Mouse (Mus musculus) liver, embryonic 14.5 days (tissue): Measurements from ENCODE around the gene Borcs6. TPM values are rescaled to one million over a fixed set of nuclear protein-coding genes. Genes with fewer than 3 reads are reported as not detected.

Source experiments
- ATAC-seq: fragments of 200-750 bp; cut with Nextera tagmentation; 2 replicates; pipeline ENCODE4 v1.8.0; 2017; ENCODE audit warnings: moderate number of reproducible peaks, mild to moderate bottlenecking, moderate library complexity; ENCODE audit not compliant: insufficient read depth
- DNase-seq, 3 experiments: peaks; one replicate each; pipeline ENCODE4 v3.0.0-alpha.2; 2012 to 2013; ENCODE audit warnings: low read depth in 3 of 3, low spot score in 3 of 3
- H3K27ac ChIP-seq: fragments of 300-500 bp; sonication (generic); 2 replicates; pipeline ENCODE4 v1.5.1; 2014; ENCODE audit warnings: moderate library complexity, mild to moderate bottlenecking, control low read depth, inconsistent platforms
- H3K27me3 ChIP-seq: fragments of 300-500 bp; sonication (generic); 2 replicates; pipeline ENCODE4 v1.6.1; 2014; ENCODE audit warnings: mild to moderate bottlenecking, low read length, moderate library complexity; ENCODE audit not compliant: control insufficient read depth, insufficient read depth
- H3K36me3 ChIP-seq: fragments of 300-500 bp; sonication (generic); replicated peaks from 2 replicates; pipeline ENCODE4 v1.6.1; 2014; ENCODE audit warnings: low read depth; ENCODE audit not compliant: control insufficient read depth, insufficient read depth
- H3K4me1 ChIP-seq, 2 experiments: fragments of 200-500 bp in 1 of 2; fragments of 300-500 bp in 1 of 2; sonication (generic) in 1 of 2; replicated peaks; 2 replicates each; pipeline ENCODE4 v1.6.1; 2012 to 2014; ENCODE audit warnings: antibody characterized with exemption in 1 of 2, inconsistent platforms in 1 of 2, low read length in 1 of 2; ENCODE audit not compliant: control insufficient read depth in 2 of 2, insufficient read depth in 2 of 2
- H3K4me2 ChIP-seq: fragments of 300-500 bp; sonication (generic); 2 replicates; pipeline ENCODE4 v1.6.1; 2014; ENCODE audit warnings: low read depth, mild to moderate bottlenecking, control low read depth, moderate library complexity
- H3K4me3 ChIP-seq, 2 experiments: fragments of 200-500 bp in 1 of 2; fragments of 300-500 bp in 1 of 2; sonication (generic) in 1 of 2; 2 replicates each; pipeline ENCODE4 v1.5.1; 2012 to 2014; ENCODE audit warnings: low read depth in 2 of 2, low read length in 2 of 2, mild to moderate bottlenecking in 2 of 2, control low read depth in 1 of 2, inconsistent platforms in 1 of 2, moderate library complexity in 1 of 2; ENCODE audit not compliant: insufficient read depth in 1 of 2
- H3K9ac ChIP-seq: fragments of 300-500 bp; sonication (generic); replicated peaks from 2 replicates; pipeline ENCODE4 v1.6.1; 2014; ENCODE audit warnings: mild to moderate bottlenecking, control low read depth, moderate library complexity
- H3K9me3 ChIP-seq: fragments of 300-500 bp; sonication (generic); 2 replicates; pipeline ENCODE4 v1.6.1; 2016; ENCODE audit warnings: low read length, mixed read lengths; ENCODE audit not compliant: control insufficient read depth
- CTCF ChIP-seq: IDR thresholded peaks from 2 replicates; pipeline ENCODE4 v1.5.1; 2016; ENCODE audit warnings: antibody characterized with exemption, low read depth, control low read depth
- EP300 ChIP-seq: IDR thresholded peaks from 2 replicates; pipeline ENCODE4 v1.6.1; 2016; ENCODE audit warnings: antibody characterized with exemption, low read depth
- WGBS: fragments of 180-500 bp; shearing (Covaris S2); extraction: QIAGEN DNeasy Blood & Tissue Kit; methylation state at CpG from one replicate; pipeline ENCODE4 v1.1.7; 2014; ENCODE audit not compliant: insufficient replicate concordance; 5-methylcytosine and 5-hydroxymethylcytosine counted together
- polyA plus RNA-seq, 2 experiments: library from polyadenylated mRNA; depleted of rRNA in 1 of 2; stranded (reverse) in 1 of 2; unstranded in 1 of 2; fragments of >200 nt; fragmentation: Nextera tagmentation in 1 of 2; extraction: Ambion mirVana in 1 of 2; gene quantifications; 2 replicates each; pipeline versions ENCODE4 v1.2.1 to v1.2.3; 2012 to 2014

Borcs6 gene
- polyA plus RNA-seq, 2 experiments: 3.0 to 3.4 TPM

DNA sequence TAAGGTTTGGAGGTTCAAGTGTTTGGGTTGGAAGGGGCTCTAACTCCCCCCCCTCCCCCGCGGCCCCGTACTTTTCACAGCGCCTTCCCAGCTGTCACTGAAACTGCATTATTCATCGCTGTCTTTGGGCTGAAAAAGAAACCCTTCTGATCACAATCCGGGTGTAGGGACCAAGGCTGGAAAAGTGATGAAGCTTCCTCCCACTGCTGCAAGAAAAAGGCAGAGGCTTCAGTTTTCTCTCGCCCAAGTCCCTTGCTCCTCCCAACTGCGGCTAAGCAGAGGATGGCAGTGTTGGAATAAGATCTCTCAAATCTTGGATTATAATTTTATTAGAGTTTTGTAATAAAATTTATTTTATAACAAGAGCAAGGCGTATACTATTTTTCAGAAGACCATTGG lies 13.1 kb downstream of the Borcs6 start:
- H3K27me3 ChIP-seq: no peaks in the 10 kb centered on the region
- TF ChIP-seq CTCF: no peak
- TF ChIP-seq EP300: no peak
- ATAC-seq: no peak
- DNase-seq: no peak
- 18% methylated on average over 9 of the region's 9 CpGs for WGBS
- H3K9me3 ChIP-seq: no peaks in the 10 kb centered on the region
- H3K4me1 ChIP-seq: peaks cover 16 to 32% of the 10 kb centered on the region in 2 experiments
- peak overlapping the region; percentile 39 to 50 for H3K4me3 ChIP-seq
- H3K4me2 ChIP-seq: peak overlapping the region; percentile 71
- H3K36me3 ChIP-seq: no peaks in the 10 kb centered on the region
- peak overlapping the region; percentile 92 for H3K27ac ChIP-seq
- H3K9ac ChIP-seq: peak overlapping the region; percentile 82

DNA sequence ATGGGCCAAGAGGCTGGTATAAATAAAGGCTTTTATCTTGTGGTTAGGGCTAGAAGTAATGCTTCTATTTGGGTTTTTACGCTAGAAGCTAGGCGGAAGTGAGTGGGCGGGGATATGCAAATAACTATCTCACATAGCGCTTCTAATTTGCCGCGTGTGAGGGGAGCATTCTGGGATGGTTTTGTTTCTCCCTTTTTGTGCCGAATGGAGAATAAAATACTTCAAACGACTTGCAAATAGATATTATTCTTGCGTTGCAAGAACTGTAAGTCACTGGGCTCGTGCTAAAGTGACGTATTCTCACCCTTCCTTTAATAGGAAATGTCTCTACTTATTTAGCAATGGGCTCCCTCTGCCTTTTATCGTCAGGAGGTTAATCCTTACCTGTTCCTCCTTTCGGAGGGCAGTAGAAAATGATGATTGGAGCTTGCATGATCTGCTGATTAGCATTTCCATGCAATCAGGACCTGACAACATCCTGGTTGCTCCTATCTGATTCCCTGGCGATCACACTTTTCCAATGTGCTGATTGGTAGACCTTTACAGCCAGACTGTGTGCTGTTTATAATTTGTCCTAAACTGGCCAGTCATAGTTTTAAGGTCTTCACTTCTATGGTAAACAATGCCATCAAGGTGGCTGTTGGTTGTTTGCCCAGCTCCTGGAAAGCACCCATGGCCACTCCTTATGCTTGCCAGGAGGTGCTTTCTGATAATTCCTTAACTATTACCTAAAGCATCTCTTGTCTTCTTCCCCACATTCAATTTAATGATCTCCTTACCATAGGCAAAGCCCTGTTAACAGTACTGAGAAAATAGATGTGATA lies 13.8 kb downstream of the Borcs6 start:
- peak overlapping the region; percentile 82 for H3K9ac ChIP-seq
- H3K4me3 ChIP-seq: peak overlapping the region; percentile 39 to 50
- no peaks in the 10 kb centered on the region for H3K9me3 ChIP-seq
- no peaks in the 10 kb centered on the region for H3K27me3 ChIP-seq
- under 1% methylated on average over 14 of the region's 14 CpGs for WGBS
- H3K4me1 ChIP-seq: peaks cover 15 to 31% of the 10 kb centered on the region in 2 experiments
- DNase-seq (peak; percentile 91 to 94 (median 91)), ATAC-seq (peak; percentile 76)
- no peaks in the 10 kb centered on the region for H3K36me3 ChIP-seq
- peak overlapping the region; percentile 71 for H3K4me2 ChIP-seq
- TF ChIP-seq EP300 (peak; percentile 67), CTCF (peak; percentile 23; the same call in 1 of the 2 replicates)
- peak overlapping the region; percentile 92 for H3K27ac ChIP-seq

DNA sequence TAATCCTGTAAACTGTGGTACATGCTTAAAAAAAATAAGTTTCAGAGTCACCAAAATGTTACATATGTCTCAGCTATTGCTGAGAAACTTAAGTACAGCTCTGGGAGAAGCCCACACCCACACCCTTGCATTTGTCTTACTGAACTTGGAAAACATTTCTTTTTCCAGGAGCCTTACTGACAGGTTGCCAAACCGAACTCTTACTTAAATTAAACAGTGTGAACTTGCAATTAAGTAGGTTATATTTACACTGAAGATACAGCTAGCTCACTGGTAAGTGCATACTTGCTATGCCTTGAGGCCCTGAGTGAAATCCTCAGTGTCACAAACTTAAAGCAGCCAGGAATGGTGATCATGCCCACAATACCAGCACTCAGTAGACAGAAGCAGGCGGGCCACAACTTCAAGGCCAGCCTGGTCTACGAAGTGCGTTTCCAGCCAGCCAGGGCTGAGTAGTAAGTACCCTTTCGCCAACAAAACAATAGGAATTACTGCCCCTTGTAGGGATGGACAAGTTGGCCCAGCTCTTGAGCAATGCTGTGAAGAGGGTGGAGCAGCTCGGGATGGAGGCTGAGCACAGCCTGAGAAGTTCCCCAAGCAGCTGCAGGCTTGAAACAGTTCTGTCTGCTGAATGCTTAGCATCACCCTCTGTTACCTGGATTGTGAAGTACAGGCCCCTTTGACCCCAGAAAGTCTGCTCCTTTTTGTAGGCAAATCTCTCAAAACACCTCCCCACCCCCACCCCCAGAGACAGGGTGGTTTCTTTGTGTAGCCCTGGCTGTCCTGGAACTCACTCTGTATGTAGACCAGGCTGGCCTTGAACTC lies 14.6 kb downstream of the Borcs6 start:
- H3K4me2 ChIP-seq: peak overlapping the region; percentile 71
- H3K27me3 ChIP-seq: no peaks in the 10 kb centered on the region
- no peak overlapping the region for H3K4me3 ChIP-seq
- no peaks in the 10 kb centered on the region for H3K9me3 ChIP-seq
- DNase-seq (no peak), ATAC-seq (no peak)
- peaks cover 15 to 31% of the 10 kb centered on the region in 2 experiments for H3K4me1 ChIP-seq
- H3K9ac ChIP-seq: peak overlapping the region; percentile 82
- WGBS: 37% methylated on average over 6 of the region's 6 CpGs
- peak overlapping the region; percentile 92 for H3K27ac ChIP-seq
- H3K36me3 ChIP-seq: no peaks in the 10 kb centered on the region
- no peak for TF ChIP-seq CTCF
- no peak for TF ChIP-seq EP300

DNA sequence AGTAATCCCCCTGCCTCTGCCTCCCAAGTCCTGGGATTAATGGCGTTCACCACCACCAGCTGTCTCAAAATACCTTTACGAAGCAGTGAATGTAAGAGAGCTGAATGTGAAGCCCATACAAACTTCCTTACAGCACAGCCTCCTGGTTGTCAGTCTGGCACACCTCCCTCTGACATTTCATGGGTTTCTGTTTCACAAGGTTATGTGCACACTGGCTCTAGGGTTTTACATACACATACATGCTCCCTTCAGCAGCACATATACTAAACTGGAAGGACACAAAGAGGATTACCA lies 15.2 kb downstream of the Borcs6 start:
- Histone ChIP-seq H3K4me3 (no peak overlapping the region), H3K27ac (peak overlapping the region; percentile 92), H3K36me3 (no peaks in the 10 kb centered on the region), H3K9me3 (no peaks in the 10 kb centered on the region), H3K4me2 (0 out of 2 replicates have a peak overlapping the region, but pooled peaks have one; percentile 11), H3K4me1 (peaks cover 15 to 31% of the 10 kb centered on the region in 2 experiments), H3K27me3 (no peaks in the 10 kb centered on the region), H3K9ac (peak overlapping the region; percentile 5; the same call in 1 of the 2 replicates)
- ATAC-seq (no peak), DNase-seq (no peak)
- WGBS: 53% methylated on average over 2 of the region's 2 CpGs
- no peak for TF ChIP-seq CTCF
- no peak for TF ChIP-seq EP300
